Mouse (Mus musculus): Measurements from ENCODE around the gene Ankrd52.
"Not testable (repeated sequence)": the region's sequence is repeated elsewhere in the genome, so short reads cannot be mapped to it uniquely, and the experiment has no call there.

Ankrd52 gene

GRCm38 (mm10) chr10:128376455-128377211 is at the start of gene Ankrd52:
Gene Ankrd52 (plus strand): TSS chr10:128377115.
- DNase-seq (ENCODE audit: low spot score), result peak; percentile 41

DNA sequence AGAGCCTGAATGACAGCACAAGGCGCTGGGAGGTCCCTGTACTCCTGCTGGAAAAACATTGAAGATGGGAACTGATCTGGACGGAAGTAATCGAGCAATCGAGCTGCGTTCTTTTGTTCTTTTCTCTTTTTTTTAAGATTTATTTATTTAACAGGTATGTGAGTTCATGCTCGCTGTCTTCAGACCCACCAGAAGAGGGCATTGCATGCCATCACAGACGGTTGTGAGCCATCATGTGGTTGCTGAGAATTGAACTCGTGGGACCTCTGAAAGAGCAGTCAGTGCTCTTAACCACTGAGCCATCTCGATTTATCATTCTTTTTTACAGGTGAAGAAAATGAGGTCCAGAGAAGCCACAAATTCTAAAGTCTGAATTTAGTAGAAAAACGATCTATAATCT is 49.3 kb upstream of the Ankrd52 start:
- DNase-seq (ENCODE audit: low spot score), result no peak

GRCm38 (mm10) chr10:128332358-128333249 is 44.3 kb upstream of the Ankrd52 start:
- DNase-seq (ENCODE audit: low spot score), result not testable (repeated sequence)

DNA sequence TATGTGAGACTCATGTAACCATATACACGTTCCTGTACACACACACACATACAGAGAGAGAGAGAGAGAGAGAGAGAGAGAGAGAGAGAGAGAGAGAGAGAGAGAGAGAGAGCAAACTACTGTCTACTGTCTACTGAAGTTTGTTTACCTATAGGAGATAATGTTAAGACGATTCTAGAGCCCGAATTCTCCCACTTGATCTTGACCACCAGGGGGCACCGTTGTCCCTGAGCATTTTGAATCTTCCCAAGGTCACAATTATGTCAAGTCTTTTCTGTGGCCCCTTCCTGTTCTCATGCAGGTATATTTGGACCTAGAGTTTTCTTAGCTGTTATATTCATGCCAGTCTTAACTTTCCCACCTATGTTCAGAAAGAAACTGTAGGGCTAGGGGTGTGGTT is 41.3 kb upstream of the Ankrd52 start:
- no peak for DNase-seq (ENCODE audit: low spot score)

DNA sequence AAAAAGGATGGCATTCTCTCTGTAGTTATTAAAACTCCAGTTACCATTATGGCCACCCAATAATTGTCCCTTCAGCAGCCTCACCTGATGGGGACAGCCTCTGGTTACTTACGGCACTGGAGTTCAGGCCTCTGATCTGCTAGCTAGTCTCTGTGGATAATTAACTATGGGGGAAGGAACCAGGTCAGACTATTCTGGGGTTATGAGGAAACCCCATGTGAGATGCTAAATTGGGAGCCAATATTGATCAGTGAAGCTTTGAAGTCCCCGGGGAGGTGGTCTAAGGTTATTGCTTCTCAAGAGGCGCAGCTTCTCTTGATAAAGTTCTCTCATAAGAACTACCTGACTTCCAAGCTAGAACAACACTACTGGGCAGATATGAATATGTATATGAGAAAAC is 40.7 kb upstream of the Ankrd52 start:
- no peak for DNase-seq (ENCODE audit: low spot score)

GRCm38 (mm10) chr10:128336597-128336996 is 40.3 kb upstream of the Ankrd52 start:
- DNase-seq (ENCODE audit: low spot score), result no peak

DNA sequence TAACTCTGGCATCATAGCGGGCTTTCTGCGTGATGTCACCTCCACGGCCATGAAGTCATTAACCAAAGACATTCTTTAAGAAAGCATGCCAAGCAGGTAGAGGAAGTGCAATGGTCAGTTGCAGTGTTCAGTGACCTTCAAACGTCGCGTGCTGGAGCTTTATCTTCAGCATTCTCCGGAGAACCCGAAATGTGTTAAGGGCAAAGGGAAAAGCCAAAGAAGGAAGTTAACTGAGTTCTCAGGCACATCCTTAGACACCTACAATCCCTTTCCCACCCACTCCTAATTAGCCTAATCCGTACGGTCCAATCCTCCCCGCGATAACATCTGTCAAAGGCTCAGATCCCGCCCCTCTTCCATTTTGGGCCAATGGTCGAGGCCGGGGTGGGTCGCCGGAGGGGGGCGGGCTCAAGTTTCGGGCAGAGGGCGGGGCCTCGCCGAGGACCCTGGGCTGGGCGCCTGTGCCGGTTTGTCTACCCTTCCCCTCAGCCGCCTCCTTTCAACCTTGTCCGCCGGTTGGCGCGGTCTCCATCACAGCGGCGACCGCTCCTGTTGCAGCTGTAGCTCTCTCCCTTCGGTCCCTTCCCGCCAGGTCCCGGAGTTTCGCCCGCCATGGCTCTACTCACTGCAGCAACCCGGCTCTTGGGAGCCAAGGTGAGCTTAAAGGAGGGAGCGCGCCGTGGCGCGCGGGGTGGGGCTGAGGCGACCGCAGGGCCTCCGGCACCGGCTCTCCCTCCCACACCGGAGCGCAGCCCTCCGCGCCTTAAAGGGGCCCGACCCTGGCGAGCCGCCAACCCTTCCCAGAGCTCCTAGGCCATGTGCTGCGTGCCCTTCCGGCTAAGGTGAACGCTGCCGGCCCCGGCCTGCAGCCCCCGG is 39.4 kb upstream of the Ankrd52 start, which contains the start of gene Cs:
Gene Cs (plus strand): TSS at position 429 of the 876 bp plus-strand sequence.
- peak; percentile 87 for DNase-seq (ENCODE audit: low spot score)

- no peak for DNase-seq (ENCODE audit: low spot score)
These were observed 38.5 kb upstream of the Ankrd52 start for GRCm38 (mm10) chr10:128338415-128338814.

GRCm38 (mm10) chr10:128338948-128339347 is 38.0 kb upstream of the Ankrd52 start:
- DNase-seq (ENCODE audit: low spot score), result no peak

GRCm38 (mm10) chr10:128340257-128340656 is 36.7 kb upstream of the Ankrd52 start:
- DNase-seq (ENCODE audit: low spot score), result no peak

DNA sequence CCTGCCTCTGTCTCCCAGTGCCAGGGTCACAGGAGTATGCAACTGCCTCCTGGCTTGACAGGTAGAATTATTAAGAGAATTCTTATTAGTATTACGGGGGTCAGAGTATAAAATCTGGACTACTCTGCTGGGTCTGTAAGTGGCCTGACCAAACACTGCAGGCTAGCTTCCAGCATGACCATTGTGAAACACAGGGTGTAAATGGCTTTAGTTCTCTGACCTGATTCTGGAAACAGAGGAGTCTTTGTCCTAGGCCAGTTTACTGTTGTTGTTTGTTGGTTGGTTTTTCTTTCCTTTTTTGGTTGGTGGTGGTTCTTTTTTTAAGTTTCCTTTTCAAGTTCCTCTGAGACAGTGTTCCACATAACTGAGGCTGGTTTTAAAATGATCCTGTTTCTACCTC is 33.5 kb upstream of the Ankrd52 start:
- no peak for DNase-seq (ENCODE audit: low spot score)

GRCm38 (mm10) chr10:128344568-128345275 is 32.2 kb upstream of the Ankrd52 start:
- no peak for DNase-seq (ENCODE audit: low spot score)

DNA sequence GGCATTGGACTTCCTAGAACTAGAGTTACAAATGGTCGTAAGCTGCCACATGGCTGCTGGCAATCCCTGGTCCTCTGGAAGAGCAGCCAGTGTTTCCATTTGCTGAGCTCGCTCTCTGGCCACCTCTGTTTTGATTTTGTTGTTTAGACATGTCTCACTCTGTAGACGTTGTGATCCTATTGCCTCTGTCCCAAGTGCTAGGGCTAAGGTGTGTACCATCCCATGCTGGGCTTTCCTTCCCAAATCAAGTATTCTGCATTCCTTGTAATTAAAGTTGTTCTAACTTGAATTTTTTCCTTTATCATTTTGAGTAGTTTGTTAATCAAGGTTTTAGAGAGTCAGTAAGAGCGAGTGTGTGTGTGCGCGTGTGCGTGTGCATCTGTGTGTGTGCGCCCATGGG is 29.4 kb upstream of the Ankrd52 start:
- DNase-seq (ENCODE audit: low spot score), result no peak

GRCm38 (mm10) chr10:128358796-128359195 is 18.1 kb upstream of the Ankrd52 start:
- DNase-seq (ENCODE audit: low spot score), result no peak

DNA sequence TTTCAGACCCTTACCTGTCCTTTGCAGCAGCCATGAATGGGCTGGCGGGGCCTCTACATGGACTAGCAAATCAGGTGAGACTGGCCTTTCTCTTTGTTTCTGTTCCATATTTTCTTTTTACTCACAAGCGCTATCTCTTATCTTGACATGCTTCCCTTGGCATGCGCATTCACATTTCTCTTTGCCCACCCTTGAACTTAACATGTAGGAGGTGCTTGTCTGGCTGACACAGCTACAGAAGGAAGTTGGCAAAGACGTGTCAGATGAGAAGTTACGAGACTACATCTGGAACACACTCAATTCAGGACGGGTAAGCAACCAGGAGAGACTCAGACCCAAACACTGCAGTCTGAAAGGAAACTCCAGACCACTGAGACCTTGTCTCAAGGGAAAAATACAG is 17.7 kb upstream of the Ankrd52 start:
- no peak for DNase-seq (ENCODE audit: low spot score)

- no peak for DNase-seq (ENCODE audit: low spot score)
These were observed 15.1 kb upstream of the Ankrd52 start for GRCm38 (mm10) chr10:128361836-128362235.

DNA sequence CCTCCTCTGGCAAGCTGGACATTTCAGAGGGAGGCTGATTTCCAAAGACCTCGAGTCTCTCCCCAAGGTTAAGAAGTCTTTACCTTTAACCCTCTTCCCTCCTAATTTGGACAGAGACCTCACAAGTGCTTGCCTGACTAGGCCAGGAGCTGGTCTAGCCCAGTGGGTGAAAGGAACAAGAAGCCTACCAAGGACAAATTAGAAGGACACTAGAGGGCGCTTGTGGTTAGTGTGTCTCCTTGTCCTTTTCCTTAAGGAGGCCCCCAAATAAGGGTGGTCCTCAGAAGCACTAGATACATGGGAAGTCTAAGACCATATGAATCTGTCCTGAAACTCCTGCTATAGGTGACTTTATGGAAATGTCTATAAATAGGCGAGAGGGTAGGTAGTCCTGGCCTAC is 14.3 kb upstream of the Ankrd52 start:
- DNase-seq (ENCODE audit: low spot score), result no peak

GRCm38 (mm10) chr10:128367899-128368401 is 9.0 kb upstream of the Ankrd52 start:
- no peak for DNase-seq (ENCODE audit: low spot score)

DNA sequence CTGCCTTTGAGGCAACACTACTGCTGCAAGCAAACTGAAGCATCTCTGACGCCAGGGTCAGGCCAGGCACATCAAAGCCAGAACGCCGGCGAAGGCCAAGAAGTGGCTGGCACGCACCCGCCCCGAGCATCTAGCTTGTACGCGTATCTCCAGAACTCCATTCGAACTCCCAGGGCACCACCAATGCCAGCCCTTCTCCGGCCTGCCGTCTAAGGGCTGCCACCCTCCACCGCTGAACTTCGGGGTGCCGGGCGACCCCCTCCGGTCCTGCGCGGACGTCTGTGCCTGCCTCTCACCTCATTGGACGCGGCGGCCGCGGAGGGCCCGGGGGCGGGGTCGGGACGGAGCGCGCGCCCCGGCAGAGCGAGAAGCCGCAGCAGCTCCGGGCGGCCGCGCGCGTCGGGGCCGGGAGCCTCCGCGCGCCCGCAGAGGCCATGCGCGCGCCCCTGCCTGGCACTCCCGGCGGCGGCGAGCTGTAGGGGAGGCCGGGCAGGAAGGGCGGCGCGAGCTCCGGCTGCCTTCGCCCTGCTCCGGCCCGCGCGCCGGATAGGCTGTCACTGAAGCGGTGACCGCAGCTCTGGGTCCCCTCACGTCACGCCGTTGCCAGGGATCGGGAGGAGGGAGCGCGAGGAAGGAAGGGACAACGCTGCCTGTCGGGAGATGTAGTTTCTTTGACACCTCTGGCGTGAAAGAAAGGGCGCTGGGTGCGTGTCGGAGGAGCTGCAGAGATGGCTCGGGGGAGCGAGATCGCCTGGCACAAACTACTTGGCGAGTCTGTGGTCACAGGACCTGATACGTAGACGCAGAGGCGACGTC is 8.3 kb upstream of the Ankrd52 start, which contains the start of gene Coq10a:
Gene Coq10a (minus strand): TSS at position 596 of the 816 bp plus-strand sequence.
- DNase-seq (ENCODE audit: low spot score), result peak; percentile 53

GRCm38 (mm10) chr10:128369218-128369543 is 7.7 kb upstream of the Ankrd52 start:
- DNase-seq (ENCODE audit: low spot score), result no peak
